Mouse (Mus musculus): ENCODE measurements around the gene Zfp296.

Gene Zfp296

DNA sequence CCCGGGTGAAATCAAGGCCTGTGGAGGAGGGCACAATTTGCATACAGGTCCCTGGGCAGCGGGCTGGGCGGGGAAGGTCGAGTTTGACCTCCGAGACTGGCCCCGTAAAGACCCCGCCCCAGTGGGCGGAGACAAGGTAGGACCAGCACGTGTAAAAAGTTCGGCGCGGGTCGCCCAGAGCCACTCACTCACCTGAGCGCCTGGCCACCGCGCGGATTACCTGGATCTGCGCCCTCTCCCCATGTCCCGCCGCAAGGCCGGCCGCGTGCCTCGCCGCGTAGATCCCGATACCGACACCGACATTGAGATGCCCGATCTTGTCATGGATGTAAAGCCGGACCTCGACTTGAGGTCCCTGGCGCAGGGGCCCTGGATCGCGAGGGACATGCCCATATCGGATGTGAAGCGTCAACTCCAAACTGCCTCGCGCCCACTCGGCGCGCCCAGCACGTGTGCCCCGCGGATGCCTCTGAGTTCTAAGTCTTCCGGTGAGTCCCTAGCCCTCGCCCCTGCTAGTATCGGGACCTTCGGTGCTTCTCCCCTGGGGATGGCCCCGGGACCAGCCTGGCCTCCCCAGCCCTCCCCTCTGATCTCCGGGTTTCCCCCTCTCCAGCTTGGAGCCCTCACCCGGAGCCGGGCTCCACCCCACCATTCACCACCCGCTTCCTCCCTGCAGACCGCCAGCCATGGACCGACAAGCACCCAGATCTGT, at the start of gene Zfp296, which contains the start of gene Gemin7:
Zfp296 (plus strand) TSS at position 147 of the 712 bp plus-strand sequence.
Gemin7 (minus strand) TSS at position 455 of the 712 bp plus-strand sequence.
- peak; percentile 76 for DNase-seq

- no peak for DNase-seq
These were observed 46.0 kb upstream of the Zfp296 start for GRCm38 (mm10) chr7:19531077-19531476.

DNA sequence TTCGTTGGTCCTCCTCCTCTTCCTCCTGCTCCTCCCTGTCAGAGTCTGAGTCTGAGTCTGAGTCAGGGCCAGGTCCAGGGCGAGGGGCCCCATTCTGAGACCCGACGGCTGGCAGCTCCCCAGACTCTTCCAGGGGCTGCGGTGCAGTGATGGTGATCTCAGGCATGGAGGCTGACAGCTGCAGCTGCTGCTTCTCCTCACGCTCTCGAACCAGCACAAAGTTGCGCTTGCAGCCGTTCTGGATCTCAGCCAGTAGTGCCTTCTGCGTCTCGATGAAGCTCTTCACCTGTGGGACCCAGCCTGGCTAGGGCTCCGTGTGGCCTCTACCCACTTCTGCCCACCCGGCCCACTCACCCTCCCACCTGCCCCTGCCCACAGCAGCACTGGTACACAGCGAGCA, 44.8 kb upstream of the Zfp296 start:
- no peak for DNase-seq

DNA sequence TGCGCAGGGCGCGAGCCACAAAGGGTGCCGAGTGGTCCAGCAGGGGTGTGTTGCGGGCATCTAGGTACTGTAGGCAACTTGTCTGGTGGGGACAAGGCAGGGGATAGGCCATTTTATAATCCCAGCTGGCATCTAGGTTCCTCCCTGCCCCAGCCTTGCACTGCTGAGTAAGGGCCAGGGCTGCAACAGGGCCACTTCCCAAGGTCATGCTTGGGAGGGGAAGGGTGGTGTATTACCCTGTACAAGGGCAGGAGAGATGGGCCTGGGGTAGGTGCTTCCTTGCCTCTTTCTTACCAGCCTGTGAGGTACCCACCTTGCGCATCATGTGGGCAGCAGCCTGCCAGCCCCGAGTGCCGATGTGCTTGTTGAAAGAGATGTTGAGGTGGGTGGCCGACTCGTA, 42.4 kb upstream of the Zfp296 start:
- DNase-seq, result no peak

DNA sequence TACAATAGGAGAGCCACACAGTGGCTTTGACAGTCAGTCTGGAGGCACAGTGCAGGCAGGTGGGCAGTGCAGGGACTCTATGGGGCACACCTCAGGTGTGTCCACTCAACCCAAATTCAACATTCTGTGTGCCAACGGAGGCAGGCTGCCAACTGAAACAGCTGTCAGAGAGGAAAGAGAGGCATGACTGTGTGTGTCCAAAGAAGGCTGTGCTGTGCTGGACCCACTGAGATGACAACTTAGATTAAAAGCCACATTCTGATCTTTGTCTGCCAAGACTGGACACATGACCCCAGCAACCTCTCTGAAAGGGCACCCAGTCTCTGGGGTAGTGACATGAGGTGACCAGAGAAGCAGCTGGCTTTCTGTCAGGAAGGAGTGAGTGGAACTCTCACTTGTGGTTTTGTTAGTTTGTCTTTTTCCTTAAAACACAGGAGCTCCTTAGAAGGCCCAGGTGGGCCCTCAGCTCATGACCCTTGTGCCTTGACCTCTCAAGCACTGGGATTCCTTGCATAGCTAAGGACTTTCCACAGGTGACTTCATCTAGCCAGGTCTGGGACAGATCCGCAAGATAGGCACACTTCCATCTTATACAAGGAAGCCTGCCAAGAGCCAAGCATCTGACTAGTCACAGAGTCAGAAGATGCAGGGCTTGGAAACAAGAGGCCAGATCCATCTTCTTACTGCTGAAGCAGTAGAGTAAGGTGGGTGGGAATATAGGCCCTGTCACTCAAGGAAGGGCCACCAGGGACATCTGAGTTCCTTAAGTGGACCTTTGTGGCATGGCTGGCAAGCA, 36.1 kb upstream of the Zfp296 start:
- peak; percentile 73 for DNase-seq

- no peak for DNase-seq
These were observed 35.4 kb upstream of the Zfp296 start for GRCm38 (mm10) chr7:19541681-19542154.

- DNase-seq, result peak; percentile 42
These were observed 34.9 kb upstream of the Zfp296 start for GRCm38 (mm10) chr7:19542155-19542691.

GRCm38 (mm10) chr7:19543584-19543983, 33.5 kb upstream of the Zfp296 start:
- peak; percentile 43 for DNase-seq

DNA sequence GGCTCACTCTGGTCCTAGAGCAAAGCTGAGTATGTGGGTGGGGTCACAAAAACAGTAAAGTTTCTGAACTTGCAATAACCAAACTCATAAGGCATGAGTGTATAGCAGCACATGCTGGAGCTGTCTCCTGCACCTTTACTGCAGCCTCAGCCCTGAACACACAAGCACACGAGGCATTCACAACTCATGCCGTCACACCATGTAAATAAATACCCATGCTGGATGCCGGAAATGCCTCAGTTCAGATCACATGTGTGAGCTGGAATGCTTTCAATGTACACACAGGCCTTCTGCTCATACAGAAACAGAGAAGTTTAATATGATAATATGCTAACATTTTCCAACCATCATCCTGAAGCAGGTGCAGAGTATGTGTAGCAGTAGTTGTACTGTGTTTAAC, 31.1 kb upstream of the Zfp296 start:
- peak; percentile 45 for DNase-seq

GRCm38 (mm10) chr7:19547344-19547969, 29.6 kb upstream of the Zfp296 start:
- peak; percentile 39 for DNase-seq

DNA sequence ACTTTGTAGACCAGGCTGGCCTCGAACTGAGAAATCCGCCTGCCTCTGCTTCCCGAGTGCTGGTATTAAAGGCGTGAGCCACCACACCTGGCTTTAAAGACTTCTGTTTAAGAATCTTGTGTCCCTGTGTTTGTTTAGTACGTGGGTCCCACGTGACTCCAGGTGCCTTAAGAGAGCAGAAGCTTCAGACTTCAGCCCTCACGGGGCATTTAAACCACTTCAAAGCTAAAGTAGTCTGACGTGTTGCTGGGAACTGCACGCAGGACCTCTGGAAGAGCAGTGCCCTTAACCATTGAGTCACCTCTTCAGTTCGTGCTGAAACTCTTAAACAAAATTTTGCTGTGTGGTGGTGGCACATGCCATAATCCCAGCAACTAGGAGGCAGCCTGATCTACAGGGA, 27.7 kb upstream of the Zfp296 start:
- peak; percentile 78 for DNase-seq

DNA sequence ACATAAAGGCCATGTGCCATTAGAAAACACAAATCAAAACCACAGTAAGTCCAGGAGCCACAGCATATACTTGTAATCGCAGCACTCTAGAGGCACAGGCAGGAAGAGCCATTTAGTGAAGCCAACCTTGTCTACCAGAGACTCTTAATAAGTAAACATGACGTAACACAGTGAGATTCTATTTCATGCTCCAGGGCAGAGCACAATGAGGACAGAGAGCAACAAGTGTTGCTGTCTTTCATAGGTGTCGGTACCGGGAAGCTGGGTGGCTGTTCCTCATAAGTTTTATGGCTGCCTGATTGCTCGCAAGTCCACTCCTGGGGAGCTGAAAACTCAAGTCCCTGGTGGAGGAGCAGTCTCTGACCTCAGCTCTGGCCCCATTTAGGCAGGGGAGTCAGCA, 25.5 kb upstream of the Zfp296 start:
- DNase-seq, result no peak

DNA sequence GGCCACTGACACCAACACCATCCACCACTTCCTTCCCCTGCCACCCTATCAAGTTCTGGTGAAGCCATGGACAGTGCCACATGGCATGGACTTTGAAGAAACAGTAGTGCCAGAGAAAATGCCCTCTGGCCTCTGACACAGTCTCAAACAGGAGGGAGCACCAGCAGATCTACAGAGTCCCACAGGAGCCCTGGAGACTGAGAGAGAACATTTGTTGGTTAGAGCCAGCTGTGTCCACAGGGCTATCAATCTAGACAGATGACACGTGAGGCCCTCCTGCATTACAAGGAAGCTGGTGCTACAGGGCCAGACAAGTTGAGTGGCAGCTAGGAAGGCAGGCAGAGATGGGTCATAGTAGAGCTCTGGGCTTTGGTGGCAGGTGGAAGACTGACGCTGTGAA, 24.6 kb upstream of the Zfp296 start:
- DNase-seq, result no peak

DNA sequence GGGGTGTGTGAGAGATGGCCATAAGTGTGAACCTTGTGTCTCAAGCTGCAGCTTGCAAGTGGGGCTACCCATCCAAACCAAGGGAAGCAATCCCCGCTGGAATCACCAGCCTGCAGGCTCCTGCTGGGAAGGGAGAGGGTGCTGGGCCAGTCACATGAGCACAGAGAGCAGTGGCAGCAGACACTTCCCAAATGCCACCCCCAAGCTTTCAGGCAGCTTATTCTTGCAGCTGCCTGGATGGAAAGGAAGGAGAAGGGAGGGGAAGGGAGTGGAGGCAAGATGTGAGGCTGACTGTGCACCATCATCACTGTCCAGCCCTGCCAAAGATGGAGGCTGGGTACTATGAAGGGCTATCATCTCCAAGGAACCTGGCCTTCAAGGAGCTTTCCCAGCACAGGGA, 22.9 kb upstream of the Zfp296 start:
- DNase-seq, result no peak

DNA sequence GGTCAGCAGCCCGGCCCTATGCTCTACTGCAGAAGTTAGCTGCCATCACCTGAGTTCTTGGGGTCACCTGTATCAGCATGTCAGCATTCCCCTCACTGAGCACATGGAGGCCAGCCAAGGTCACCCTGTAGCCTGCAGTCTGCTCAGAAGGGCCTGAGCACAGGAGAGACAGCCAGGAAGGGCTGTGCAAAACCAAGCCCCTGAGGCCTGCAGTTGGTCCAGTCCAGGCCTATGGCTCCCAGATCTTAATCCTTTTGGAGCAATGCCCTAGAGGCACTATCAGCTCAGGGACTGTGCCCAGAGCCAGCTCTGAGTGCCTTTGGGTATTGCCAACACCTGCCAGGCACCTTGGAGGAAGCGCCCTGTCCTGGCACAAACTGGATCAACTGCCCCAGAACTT, 20.0 kb upstream of the Zfp296 start:
- peak; percentile 42 for DNase-seq

- DNase-seq, result no peak
These were observed 18.8 kb upstream of the Zfp296 start for GRCm38 (mm10) chr7:19557982-19558900.

GRCm38 (mm10) chr7:19558965-19559364, 18.1 kb upstream of the Zfp296 start:
- DNase-seq, result no peak

DNA sequence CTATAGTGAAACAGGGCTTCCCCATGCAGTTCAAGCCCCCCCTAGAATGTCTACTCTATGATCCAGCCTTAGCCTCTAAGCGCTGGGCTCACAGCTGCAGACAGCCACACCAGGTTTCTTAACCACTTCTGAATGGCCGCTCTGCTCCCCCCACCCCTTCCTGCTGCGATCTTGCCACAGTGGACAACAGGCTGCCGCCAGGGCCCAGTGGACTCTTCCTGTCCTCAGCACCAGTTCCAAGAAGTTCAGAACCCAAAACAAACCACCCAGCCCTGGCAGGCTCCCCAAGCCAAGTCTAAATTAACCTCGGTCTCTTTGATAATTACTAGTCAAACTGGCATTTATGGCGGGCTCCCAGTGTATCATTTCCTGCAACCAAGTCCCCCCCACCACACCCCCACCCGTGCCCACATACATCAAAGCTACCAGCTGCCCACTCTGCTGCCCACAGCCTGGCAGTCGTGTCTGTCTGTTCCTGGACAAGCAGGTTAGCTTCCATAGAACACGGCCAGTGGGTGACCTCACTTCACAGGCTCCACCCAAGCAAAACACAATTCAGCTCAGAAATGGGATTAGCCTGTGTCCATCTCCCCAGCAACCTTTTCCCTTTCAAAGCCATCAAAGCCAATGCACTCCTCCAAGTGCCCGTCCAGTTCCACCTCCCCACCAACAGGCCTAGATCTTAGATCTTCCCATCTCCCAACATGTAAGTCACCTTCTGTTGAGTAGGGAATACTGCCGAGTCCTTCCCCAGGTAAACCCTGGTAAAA, 16.4 kb upstream of the Zfp296 start:
- DNase-seq, result no peak

DNA sequence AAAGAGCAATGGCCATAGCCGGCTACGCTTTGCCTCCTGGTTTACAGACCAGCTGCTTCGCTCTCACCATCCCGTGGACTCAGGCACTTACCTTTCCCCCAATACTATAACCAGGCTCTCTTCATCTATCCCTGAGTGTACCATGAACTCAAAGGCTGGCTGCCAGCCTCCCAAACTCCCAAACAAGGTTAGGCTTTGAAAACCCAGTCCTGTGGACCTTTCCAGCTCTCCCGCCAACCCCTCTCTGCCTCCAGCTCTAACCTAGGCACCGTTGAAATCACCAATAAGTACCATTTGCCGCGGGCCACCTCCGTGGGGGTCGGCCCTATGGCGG, 15.7 kb upstream of the Zfp296 start:
- no peak for DNase-seq

- DNase-seq, result peak; percentile 91
These were observed 15.1 kb upstream of the Zfp296 start for GRCm38 (mm10) chr7:19561765-19562642.

Measured in lung, postnatal 36 days (tissue).